Mouse (Mus musculus) small intestine, adult 2 months (tissue): ENCODE measurements around the gene Plin2. TPM values are rescaled to one million over a fixed set of nuclear protein-coding genes. Genes with fewer than 3 reads are reported as not detected.
A peak's percentile ranks its signal among the peaks of the same experiment; 100 is the strongest.
"Not testable (repeated sequence)": the region's sequence is repeated elsewhere in the genome, so short reads cannot be mapped to it uniquely, and the experiment has no call there.

Experiments used
- H3K27ac ChIP-seq: fragments of 200-500 bp; 2 replicates; pipeline ENCODE4 v1.5.1; 2012; ENCODE audit warnings: low read depth, low read length, control low read depth, inconsistent platforms; ENCODE audit not compliant: insufficient read depth
- H3K27me3 ChIP-seq: fragments of 200-500 bp; 2 replicates; pipeline ENCODE4 v1.6.1; 2012; ENCODE audit warnings: mild to moderate bottlenecking, moderate library complexity, low read length, inconsistent platforms; ENCODE audit not compliant: control insufficient read depth, insufficient read depth
- H3K36me3 ChIP-seq: fragments of 200-500 bp; 2 replicates; pipeline ENCODE4 v1.6.1; 2012; ENCODE audit warnings: mild to moderate bottlenecking, low read length, control low read depth, inconsistent platforms; ENCODE audit not compliant: control insufficient read depth, insufficient read depth
- H3K4me1 ChIP-seq: fragments of 200-500 bp; 2 replicates; pipeline ENCODE4 v1.6.1; 2012; ENCODE audit warnings: low read length, inconsistent platforms, mixed read lengths; ENCODE audit not compliant: control insufficient read depth, insufficient read depth, insufficient read length
- H3K4me3 ChIP-seq: fragments of 200-500 bp; 2 replicates; pipeline ENCODE4 v1.5.1; 2012; ENCODE audit warnings: low read depth, mild to moderate bottlenecking, control low read depth, inconsistent platforms, low read length, moderate library complexity
- CTCF ChIP-seq: fragments of 200-500 bp; IDR thresholded peaks from 2 replicates; pipeline ENCODE4 v1.5.1; 2012; ENCODE audit warnings: low read depth, mild to moderate bottlenecking, control low read depth, inconsistent platforms, low read length, moderate library complexity, mixed read lengths; ENCODE audit not compliant: insufficient replicate concordance, insufficient read length; ENCODE audit errors: extremely low read depth
- POLR2A ChIP-seq: fragments of 200-500 bp; IDR thresholded peaks from 2 replicates; pipeline ENCODE4 v1.6.1; 2012; ENCODE audit warnings: low read depth, mild to moderate bottlenecking, control low read depth, inconsistent platforms, low read length, moderate library complexity
- WGBS: fragments of 180-500 bp; shearing (Covaris S2); methylation state at CpG from one replicate; pipeline ENCODE4 v1.1.7; 2018; 5-methylcytosine and 5-hydroxymethylcytosine counted together
- polyA plus RNA-seq: library from polyadenylated mRNA; depleted of rRNA; stranded (reverse); fragments of >200 nt; gene quantifications from 2 replicates; pipeline ENCODE4 v1.2.3, GENCODE M21; 2012

Plin2 gene
- polyA plus RNA-seq, 1 experiment = 119 TPM

DNA sequence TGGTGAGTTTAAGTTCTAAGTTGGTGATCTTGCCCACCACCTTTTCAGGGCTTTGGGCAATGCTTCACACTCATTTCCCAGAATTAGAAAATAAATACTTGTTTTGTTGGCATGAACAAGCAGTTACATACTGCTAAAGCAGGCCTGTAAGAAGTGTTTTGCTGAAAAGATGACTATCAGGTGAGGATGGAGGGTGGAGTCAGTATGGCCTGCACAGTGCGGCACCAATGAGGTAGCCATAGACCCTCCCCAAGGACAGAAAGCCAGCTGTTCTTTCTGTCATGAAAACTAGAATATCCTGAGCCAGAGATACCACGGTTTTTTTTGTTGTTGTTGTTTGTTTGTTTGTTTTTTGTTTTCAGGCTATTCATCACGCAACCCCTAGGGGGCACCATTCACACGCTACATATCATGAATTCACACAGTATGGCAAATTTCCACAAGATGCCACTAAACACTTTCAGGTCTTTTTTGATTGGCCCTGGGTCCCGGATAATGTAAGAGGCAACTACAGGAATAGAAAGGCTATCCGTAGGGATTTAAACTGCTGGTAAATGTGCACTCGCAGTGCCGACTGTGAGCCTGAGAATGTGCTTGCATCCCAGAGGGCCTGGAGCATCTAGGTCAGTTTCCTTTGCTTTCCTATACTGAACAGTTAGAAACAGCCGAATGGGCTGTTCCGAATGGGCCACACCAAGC is 18.0 kb downstream of the Plin2 start:
- H3K27ac ChIP-seq = no peak overlapping the region
- H3K36me3 ChIP-seq = peaks cover 10% of the 10 kb centered on the region
- no peak overlapping the region for H3K4me3 ChIP-seq
- H3K4me1 ChIP-seq = peaks cover 6% of the 10 kb centered on the region; the same call in 1 of the 2 replicates
- TF ChIP-seq CTCF (peak; percentile 39; the same call in 1 of the 2 replicates), POLR2A (no peak)
- WGBS = 73% methylated on average over 10 of the region's 10 CpGs
- H3K27me3 ChIP-seq = no peaks in the 10 kb centered on the region

DNA sequence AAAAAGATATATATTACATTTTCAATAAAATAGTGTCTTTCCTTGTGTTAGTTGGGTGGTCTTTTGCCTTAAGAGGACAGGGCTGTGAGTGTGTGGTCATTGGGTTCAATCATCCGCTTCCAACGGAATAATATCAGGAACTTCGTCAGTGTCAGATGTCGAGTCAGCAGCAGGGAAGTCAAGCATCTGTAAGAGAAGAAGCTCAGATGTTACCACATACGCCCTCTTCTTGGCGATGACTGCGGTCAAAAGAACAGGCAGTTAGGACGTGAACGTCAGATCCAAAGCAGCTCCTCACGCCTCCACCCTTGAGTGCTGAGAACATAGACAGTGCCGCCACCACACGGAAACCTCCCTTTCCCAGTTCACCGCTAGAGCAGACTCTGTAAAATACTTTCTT is 21.5 kb downstream of the Plin2 start:
- not testable (repeated sequence) for H3K27ac ChIP-seq, H3K27me3 ChIP-seq, H3K4me1 ChIP-seq, H3K36me3 ChIP-seq, H3K4me3 ChIP-seq
- 91% methylated on average over 10 of the region's 13 CpGs for WGBS

DNA sequence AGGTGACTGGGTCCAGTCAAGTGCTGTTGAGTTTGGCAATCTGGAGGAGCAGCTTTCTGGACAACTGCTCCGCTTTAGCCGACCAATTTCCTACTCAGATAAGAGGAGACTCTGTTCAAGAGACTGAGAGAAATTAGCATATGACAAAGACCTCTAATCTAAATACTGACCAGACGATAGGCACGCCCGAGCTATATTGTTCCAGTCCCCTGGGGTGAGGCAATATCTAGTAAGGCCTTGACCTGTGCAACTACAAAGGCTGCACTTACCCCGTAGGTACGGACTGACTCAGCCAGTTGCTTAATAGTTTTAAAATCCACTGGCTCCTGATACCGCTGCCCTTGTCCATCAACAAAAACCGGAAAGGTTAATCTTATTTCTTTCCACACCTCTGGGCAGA is 32.3 kb downstream of the Plin2 start:
- H3K4me3 ChIP-seq, H3K27ac ChIP-seq, H3K27me3 ChIP-seq, H3K4me1 ChIP-seq, H3K36me3 ChIP-seq: not testable (repeated sequence)
- 41% methylated on average over 9 of the region's 9 CpGs for WGBS

- H3K27ac ChIP-seq, H3K4me1 ChIP-seq, H3K36me3 ChIP-seq, H3K27me3 ChIP-seq, H3K4me3 ChIP-seq: not testable (repeated sequence)
Measured at GRCm38 (mm10) chr4:86634873-86635272, 35.0 kb downstream of the Plin2 start.

- H3K27me3 ChIP-seq, H3K4me1 ChIP-seq, H3K4me3 ChIP-seq, H3K36me3 ChIP-seq, H3K27ac ChIP-seq: not testable (repeated sequence)
Measured at GRCm38 (mm10) chr4:86634312-86634711, 35.5 kb downstream of the Plin2 start.

DNA sequence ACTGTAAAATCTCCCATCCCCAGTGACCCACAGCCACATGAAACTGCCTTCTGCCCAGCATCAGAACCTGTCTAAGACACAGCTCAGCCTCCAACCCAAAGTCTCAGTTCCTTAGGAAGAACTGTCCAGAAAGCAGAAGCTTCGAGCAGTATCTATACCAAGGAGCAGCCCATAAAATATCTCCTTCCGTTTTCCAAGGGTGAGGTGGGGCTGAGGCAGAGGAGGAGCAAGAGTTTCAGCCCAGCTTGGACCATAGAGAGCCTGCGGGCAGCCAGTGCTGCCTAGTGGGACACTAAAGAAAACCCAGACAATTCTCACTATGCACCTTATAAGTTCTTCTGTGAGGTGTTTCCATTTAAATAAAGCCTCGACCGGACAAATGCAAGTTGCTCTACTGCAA is 37.3 kb downstream of the Plin2 start:
- WGBS = 54% methylated on average over 5 of the region's 5 CpGs
- H3K4me1 ChIP-seq = not testable (repeated sequence)

GRCm38 (mm10) chr4:86631831-86632230 is 38.0 kb downstream of the Plin2 start:
- 77% methylated on average over 4 of the region's 4 CpGs for WGBS
- no peaks in the 10 kb centered on the region for H3K27me3 ChIP-seq
- peaks cover 2% of the 10 kb centered on the region; the same call in 1 of the 2 replicates for H3K4me1 ChIP-seq
- no peaks in the 10 kb centered on the region for H3K36me3 ChIP-seq
- no peak overlapping the region for H3K4me3 ChIP-seq
- no peak for TF ChIP-seq POLR2A
- no peak for TF ChIP-seq CTCF
- H3K27ac ChIP-seq = no peak overlapping the region

More for the DNA sequence above, 37.3 kb downstream of the Plin2 start:
- H3K27ac ChIP-seq, H3K36me3 ChIP-seq, H3K27me3 ChIP-seq, H3K4me3 ChIP-seq: not testable (repeated sequence)

- not testable (repeated sequence) for H3K4me1 ChIP-seq, H3K4me3 ChIP-seq, H3K27me3 ChIP-seq, H3K36me3 ChIP-seq
- peak overlapping the region; percentile 70 for H3K27ac ChIP-seq
- 24% methylated on average over 7 of the region's 7 CpGs for WGBS
Measured at GRCm38 (mm10) chr4:86626496-86626895, 43.4 kb downstream of the Plin2 start.
